Mouse (Mus musculus) testis, adult 2 months (tissue): ENCODE measurements around the gene Ugt1a8.

Source experiments
- CTCF ChIP-seq: fragments of 200-500 bp; IDR thresholded peaks from 2 replicates; pipeline ENCODE4 v1.5.1; 2012; ENCODE audit warnings: low read depth, mild to moderate bottlenecking, inconsistent platforms, low read length, moderate library complexity; ENCODE audit not compliant: control insufficient read depth, insufficient read depth, insufficient replicate concordance
- POLR2A ChIP-seq: fragments of 200-500 bp; IDR thresholded peaks from 2 replicates; pipeline ENCODE4 v1.6.1; 2012; ENCODE audit warnings: low read depth, mild to moderate bottlenecking, inconsistent platforms, low read length, moderate library complexity; ENCODE audit not compliant: control insufficient read depth

- TF ChIP-seq CTCF = no peak
- no peak for TF ChIP-seq POLR2A
These were observed 50.5 kb downstream of the Ugt1a8 start for GRCm38 (mm10) chr1:88138145-88138544.
